Mouse (Mus musculus) kidney, adult 11 months (tissue): Measurements from ENCODE around the gene Matk.

Source experiments
- DNase-seq: peaks from one replicate; pipeline ENCODE4 v3.0.0; 2022

Gene Matk

GRCm38 (mm10) chr10:81244146-81244545 is 8.6 kb upstream of the Matk start:
- DNase-seq = no peak

- DNase-seq = peak; percentile 61
Observed at GRCm38 (mm10) chr10:81244595-81244994, 8.1 kb upstream of the Matk start.

GRCm38 (mm10) chr10:81245166-81245565 is 7.6 kb upstream of the Matk start:
- DNase-seq = no peak

GRCm38 (mm10) chr10:81247804-81248203 is 4.9 kb upstream of the Matk start:
- no peak for DNase-seq

GRCm38 (mm10) chr10:81249442-81249841 is 3.3 kb upstream of the Matk start:
- DNase-seq = no peak

GRCm38 (mm10) chr10:81254886-81255285 is 2.2 kb downstream of the Matk start:
- no peak for DNase-seq

GRCm38 (mm10) chr10:81257158-81258039 is 4.7 kb downstream of the Matk start:
- DNase-seq = no peak

- DNase-seq = no peak
Observed at GRCm38 (mm10) chr10:81259225-81259884, 6.6 kb downstream of the Matk start.

- DNase-seq = no peak
Observed at GRCm38 (mm10) chr10:81261025-81261424, 8.3 kb downstream of the Matk start.

GRCm38 (mm10) chr10:81265540-81265939 is 12.8 kb downstream of the Matk start:
- DNase-seq = no peak

- peak; percentile 96 for DNase-seq
Observed at GRCm38 (mm10) chr10:81266211-81267105, 13.7 kb downstream of the Matk start, which contains the start of the genes Mrpl54 and Apba3. Gene Mrpl54, minus strand, starts transcription at chr10:81266934. Gene Apba3, plus strand, starts transcription at chr10:81266960.

GRCm38 (mm10) chr10:81268056-81268455 is 15.3 kb downstream of the Matk start:
- peak; percentile 93 for DNase-seq

GRCm38 (mm10) chr10:81268643-81269412 is 16.1 kb downstream of the Matk start:
- DNase-seq = no peak

GRCm38 (mm10) chr10:81272356-81272755 is 19.6 kb downstream of the Matk start:
- no peak for DNase-seq

GRCm38 (mm10) chr10:81273842-81274241 is 21.1 kb downstream of the Matk start:
- no peak for DNase-seq

- DNase-seq = no peak
Observed at GRCm38 (mm10) chr10:81277676-81278075, 24.9 kb downstream of the Matk start.

- no peak for DNase-seq
Observed at GRCm38 (mm10) chr10:81279496-81279895, 26.8 kb downstream of the Matk start.

GRCm38 (mm10) chr10:81284189-81284588 is 31.5 kb downstream of the Matk start:
- DNase-seq = peak; percentile 61

GRCm38 (mm10) chr10:81284719-81285118 is 32.0 kb downstream of the Matk start:
- DNase-seq = peak; percentile 83

GRCm38 (mm10) chr10:81285694-81286450 is 33.1 kb downstream of the Matk start:
- DNase-seq = peak; percentile 85

- DNase-seq = peak; percentile 73
Observed at GRCm38 (mm10) chr10:81286586-81286985, 33.9 kb downstream of the Matk start.
